Mouse (Mus musculus) testis, adult 2 months (tissue): ENCODE measurements around the gene Olfr1299. TPM values are rescaled to one million over a fixed set of nuclear protein-coding genes. Genes with fewer than 3 reads are reported as not detected.

Experiments
- H3K27ac ChIP-seq: fragments of 200-500 bp; 2 replicates; pipeline ENCODE4 v1.5.1; 2012; ENCODE audit warnings: low read depth, low read length; ENCODE audit not compliant: control insufficient read depth, insufficient read depth
- H3K27me3 ChIP-seq: fragments of 200-500 bp; 2 replicates; pipeline ENCODE4 v1.6.1; 2012; ENCODE audit warnings: mild to moderate bottlenecking, low read length, moderate library complexity; ENCODE audit not compliant: control insufficient read depth, insufficient read depth
- H3K36me3 ChIP-seq: fragments of 200-500 bp; 2 replicates; pipeline ENCODE4 v1.6.1; 2012; ENCODE audit warnings: mild to moderate bottlenecking, low read length; ENCODE audit not compliant: control insufficient read depth, insufficient read depth
- H3K4me1 ChIP-seq: fragments of 200-500 bp; 2 replicates; pipeline ENCODE4 v1.6.1; 2012; ENCODE audit warnings: low read length; ENCODE audit not compliant: control insufficient read depth, insufficient read depth
- H3K4me3 ChIP-seq: fragments of 200-500 bp; 2 replicates; pipeline ENCODE4 v1.5.1; 2012; ENCODE audit warnings: low read depth, mild to moderate bottlenecking, low read length, moderate library complexity, mixed read lengths; ENCODE audit not compliant: control insufficient read depth
- CTCF ChIP-seq: fragments of 200-500 bp; IDR thresholded peaks from 2 replicates; pipeline ENCODE4 v1.5.1; 2012; ENCODE audit warnings: low read depth, mild to moderate bottlenecking, inconsistent platforms, low read length, moderate library complexity; ENCODE audit not compliant: control insufficient read depth, insufficient read depth, insufficient replicate concordance
- POLR2A ChIP-seq: fragments of 200-500 bp; IDR thresholded peaks from 2 replicates; pipeline ENCODE4 v1.6.1; 2012; ENCODE audit warnings: low read depth, mild to moderate bottlenecking, inconsistent platforms, low read length, moderate library complexity; ENCODE audit not compliant: control insufficient read depth
- polyA plus RNA-seq: library from polyadenylated mRNA; depleted of rRNA; stranded (reverse); fragments of >200 nt; gene quantifications from 2 replicates; pipeline ENCODE4 v1.2.3, GENCODE M21; 2012; rRNA removed

The Olfr1299 gene
- not detected in 2 replicates for polyA plus RNA-seq

- Histone ChIP-seq H3K4me1 (no peaks in the 10 kb centered on the region), H3K4me3 (no peak within 1 kb of the TSS), H3K36me3 (no peaks in the 10 kb centered on the region), H3K27ac (no peak within 1 kb of the TSS), H3K27me3 (no peaks in the 10 kb centered on the region)
- TF ChIP-seq CTCF (no peak), POLR2A (no peak)
Observed at GRCm38 (mm10) chr2:111661119-111661518, at the start of gene Olfr1299. Gene Olfr1299 (plus strand): TSS chr2:111661419.

DNA sequence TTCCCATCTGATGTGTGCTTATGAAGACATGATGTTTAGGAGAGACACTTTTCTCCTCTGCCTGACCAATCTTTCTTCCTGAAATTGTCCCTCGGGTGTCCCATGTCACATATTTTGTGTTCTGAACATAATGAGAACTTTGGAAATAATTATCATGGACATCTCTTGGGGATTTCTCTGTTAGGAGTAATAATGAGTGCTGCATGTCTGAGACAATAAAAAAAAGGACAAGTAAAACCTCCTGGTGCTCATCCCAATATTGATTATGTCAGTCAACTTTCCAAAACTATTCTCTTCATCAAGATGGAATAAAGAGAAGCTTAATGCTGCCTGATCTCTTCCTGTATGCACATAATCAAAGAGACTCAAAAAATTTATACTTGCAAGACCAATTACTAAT is 34.8 kb upstream of the Olfr1299 start, which contains the start of gene Olfr1297:
Gene Olfr1297, minus strand, starts transcription at position 101 of the 400 bp plus-strand sequence.
- Histone ChIP-seq H3K36me3 (no peaks in the 10 kb centered on the region), H3K4me3 (no peak within 1 kb of the TSS), H3K4me1 (no peaks in the 10 kb centered on the region), H3K27me3 (no peaks in the 10 kb centered on the region), H3K27ac (no peak within 1 kb of the TSS)
- TF ChIP-seq POLR2A (no peak), CTCF (no peak)

DNA sequence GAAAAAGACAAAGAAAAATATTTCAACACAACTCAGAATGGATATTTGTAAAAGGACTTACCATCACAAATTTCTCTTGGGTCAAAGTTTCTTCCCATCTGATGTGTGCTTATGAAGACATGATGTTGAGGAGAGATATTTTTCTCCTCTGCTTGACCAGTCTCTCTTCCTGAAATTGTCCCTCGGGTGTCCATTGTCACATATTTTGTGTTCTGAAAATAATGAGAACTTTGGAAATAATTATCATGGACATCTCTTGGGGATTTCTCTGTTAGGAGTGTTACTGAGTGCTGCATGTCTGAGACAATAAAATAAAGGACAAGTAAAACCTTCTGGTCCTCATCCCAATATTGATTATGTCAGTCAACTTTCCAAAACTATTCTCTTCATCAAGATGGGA is 12.1 kb upstream of the Olfr1299 start, which contains the start of gene Olfr1298:
Gene Olfr1298, minus strand, starts transcription at position 101 of the 400 bp plus-strand sequence.
- H3K4me3 ChIP-seq = no peak within 1 kb of the TSS
- no peak within 1 kb of the TSS for H3K27ac ChIP-seq
- H3K27me3 ChIP-seq = no peaks in the 10 kb centered on the region
- H3K36me3 ChIP-seq = no peaks in the 10 kb centered on the region
- no peak for TF ChIP-seq CTCF
- TF ChIP-seq POLR2A = no peak
- no peaks in the 10 kb centered on the region for H3K4me1 ChIP-seq

Other genes with a start within 250 kb of the Olfr1299 start
- gene Olfr1286, start 238.3 kb upstream of the Olfr1299 start, polyA plus RNA-seq = not detected in 2 replicates
- gene Olfr1287, start 212.3 kb upstream of the Olfr1299 start, polyA plus RNA-seq = not detected in 2 replicates
- gene Olfr1288, start 187.3 kb upstream of the Olfr1299 start, polyA plus RNA-seq = not detected in 2 replicates
- gene Olfr1289, start 180.6 kb upstream of the Olfr1299 start, polyA plus RNA-seq = 0.07 TPM in 1 of 2 replicates, not detected in the other
- gene Olfr1290, start 167.6 kb upstream of the Olfr1299 start, polyA plus RNA-seq = not detected in 2 replicates
- not detected in 2 replicates for gene Olfr1291-ps1, start 164.2 kb upstream of the Olfr1299 start, polyA plus RNA-seq
- not detected in 2 replicates for gene Olfr1293-ps, start 136.2 kb upstream of the Olfr1299 start, polyA plus RNA-seq
- gene Olfr1294, start 121.1 kb upstream of the Olfr1299 start, polyA plus RNA-seq = not detected in 2 replicates
- not detected in 2 replicates for gene Olfr1295, start 91.7 kb upstream of the Olfr1299 start, polyA plus RNA-seq
- gene Olfr1297, start 34.9 kb upstream of the Olfr1299 start, polyA plus RNA-seq = not detected in 2 replicates
- not detected in 2 replicates for gene Olfr1298, start 12.2 kb upstream of the Olfr1299 start, polyA plus RNA-seq
- gene Olfr1301, start 89.6 kb downstream of the Olfr1299 start, polyA plus RNA-seq = not detected in 2 replicates
- not detected in 2 replicates for gene Olfr1302, start 116.0 kb downstream of the Olfr1299 start, polyA plus RNA-seq
- gene Olfr1303, start 158.9 kb downstream of the Olfr1299 start, polyA plus RNA-seq = not detected in 2 replicates
- gene Olfr1305, start 215.7 kb downstream of the Olfr1299 start, polyA plus RNA-seq = not detected in 2 replicates